Mouse (Mus musculus) v-Abl transformed pro-B cells (cell line): Measurements from ENCODE around the gene Ntn3.

ENCODE experiments used
- in situ Hi-C, 2 experiments: fragments of 400-800 bp; cut with MboI; formaldehyde crosslinking; loops; one replicate each; pipeline ENCODE4 v1.15.1; 2025; ENCODE audit not compliant: unreplicated experiment in 2 of 2

Gene Ntn3

GRCm38 (mm10) chr17:24212441-24213018, 3.2 kb upstream of the Ntn3 start:
- in situ Hi-C loops = no loop called here

- in situ Hi-C loops = no loop called here
Measured at GRCm38 (mm10) chr17:24211631-24212440, 2.5 kb upstream of the Ntn3 start.

- in situ Hi-C loops = no loop called here
Measured at GRCm38 (mm10) chr17:24210591-24210990, 1.3 kb upstream of the Ntn3 start.

GRCm38 (mm10) chr17:24209916-24210240, 547 bp upstream of the Ntn3 start:
- in situ Hi-C loops = no loop called here

- in situ Hi-C loops = no loop called here
Measured at GRCm38 (mm10) chr17:24208641-24209042, 689 bp downstream of the Ntn3 start.

- in situ Hi-C loops = no loop called here
Measured at GRCm38 (mm10) chr17:24207768-24208640, 1.3 kb downstream of the Ntn3 start.

- in situ Hi-C loops = no loop called here
Measured at GRCm38 (mm10) chr17:24206451-24207351, 2.6 kb downstream of the Ntn3 start.

- in situ Hi-C loops = no loop called here
Measured at GRCm38 (mm10) chr17:24205908-24206361, 3.4 kb downstream of the Ntn3 start.

GRCm38 (mm10) chr17:24205284-24205888, 3.9 kb downstream of the Ntn3 start, which contains the start of gene Tbc1d24:
Gene Tbc1d24 (minus strand): TSS chr17:24205562.
- in situ Hi-C loops = no loop called here

GRCm38 (mm10) chr17:24204846-24205245, 4.5 kb downstream of the Ntn3 start:
- in situ Hi-C loops = no loop called here

GRCm38 (mm10) chr17:24203611-24204534, 5.5 kb downstream of the Ntn3 start:
- in situ Hi-C loops = no loop called here

- in situ Hi-C loops = no loop called here
Measured at GRCm38 (mm10) chr17:24203068-24203467, 6.3 kb downstream of the Ntn3 start.

- in situ Hi-C loops = no loop called here
Measured at GRCm38 (mm10) chr17:24201092-24201491, 8.2 kb downstream of the Ntn3 start.

- in situ Hi-C loops = no loop called here
Measured at GRCm38 (mm10) chr17:24199741-24200140, 9.6 kb downstream of the Ntn3 start.

- in situ Hi-C loops = no loop called here
Measured at GRCm38 (mm10) chr17:24199252-24199651, 10.1 kb downstream of the Ntn3 start.

GRCm38 (mm10) chr17:24197032-24197824, 12.1 kb downstream of the Ntn3 start:
- in situ Hi-C loops = no loop called here

- in situ Hi-C loops = no loop called here
Measured at GRCm38 (mm10) chr17:24195349-24195748, 14.0 kb downstream of the Ntn3 start.

- in situ Hi-C loops = no loop called here
Measured at GRCm38 (mm10) chr17:24193769-24194168, 15.6 kb downstream of the Ntn3 start.
